Mouse (Mus musculus): ENCODE data around the gene Nol3.

GRCm38 (mm10) chr8:105293405-105293804, 17.5 kb downstream of the Nol3 start:
- no peak for TF ChIP-seq CTCF (IDR thresholded peaks at IDR 0.05; ENCODE audit: low read depth)
- no peak for TF ChIP-seq EP300 (optimal IDR thresholded peaks at IDR 0.05)

Measured in stomach, postnatal 0 days (tissue).